Mouse (Mus musculus): ENCODE data around the gene Cby1. TPM values are rescaled to one million over a fixed set of nuclear protein-coding genes. Genes with fewer than 3 reads are reported as not detected.

The Cby1 gene
- total RNA-seq, 2 experiments from 2014 or later = 43.2 to 44.3 TPM

GRCm38 (mm10) chr15:79708229-79708822 lies 49.3 kb downstream of the Cby1 start:
- no peak for DNase-seq

- DNase-seq = no peak
These were observed 56.6 kb downstream of the Cby1 start for GRCm38 (mm10) chr15:79715646-79716045.

DNA sequence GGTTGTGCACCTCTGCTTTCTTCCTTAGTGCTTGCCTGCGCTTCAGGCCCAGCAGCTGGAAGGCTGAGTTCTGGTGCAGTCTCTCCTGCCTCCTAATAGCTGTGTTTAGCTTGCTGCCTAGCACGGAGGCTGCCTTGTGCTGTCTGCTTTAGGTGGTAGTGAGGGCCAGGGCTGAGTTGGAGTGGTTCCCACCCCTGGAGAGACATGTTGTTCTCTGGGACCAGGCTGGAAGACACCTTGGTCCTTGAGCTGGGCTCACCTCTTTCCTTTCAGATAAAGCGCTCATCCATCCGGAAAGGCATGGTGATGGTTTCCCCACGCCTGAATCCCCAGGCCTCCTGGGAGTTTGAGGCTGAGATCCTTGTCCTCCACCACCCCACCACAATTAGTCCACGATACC lies 57.7 kb downstream of the Cby1 start:
- DNase-seq = no peak

Other genes with a start within 250 kb of the Cby1 start
- 100 to 1,000 TPM; 111 to 120 TPM for gene Csnk1e, start 203.6 kb upstream of the Cby1 start, total RNA-seq (2021)
- gene Kcnj4, start 154.0 kb upstream of the Cby1 start, total RNA-seq (2021) = 10 to 100 TPM; 69.5 to 75.8 TPM
- gene Kdelr3, start 142.8 kb upstream of the Cby1 start, total RNA-seq (2021) = under 1 TPM in 1 of 2 experiments, not detected in 1; 0.32 TPM
- 100 to 1,000 TPM; 311 to 331 TPM for gene Ddx17, start 112.5 kb upstream of the Cby1 start, total RNA-seq (2021)
- gene Dmc1, start 54.1 kb upstream of the Cby1 start, total RNA-seq (2021) = 1 to 10 TPM; 1.1 to 2.2 TPM
- 10 to 100 TPM in 1 of 2 experiments, 1 to 10 TPM in 1; 9.7 to 16.0 TPM for gene Fam227a, start 243 bp upstream of the Cby1 start, total RNA-seq (2021)
- gene Tomm22, start 11.7 kb downstream of the Cby1 start, total RNA-seq (2021) = 100 to 1,000 TPM; 101 to 108 TPM
- gene Josd1, start 28.7 kb downstream of the Cby1 start, total RNA-seq (2021) = 10 to 100 TPM; 48.4 to 50.1 TPM
- 10 to 100 TPM; 48.6 to 51.6 TPM for gene Gtpbp1, start 31.6 kb downstream of the Cby1 start, total RNA-seq (2021)
- gene Sun2, start 83.3 kb downstream of the Cby1 start, total RNA-seq (2021) = 10 to 100 TPM; 25.3 to 31.9 TPM
- gene Dnal4, start 118.7 kb downstream of the Cby1 start, total RNA-seq (2021) = 10 to 100 TPM; 52.4 to 53.3 TPM
- 100 to 1,000 TPM; 729 to 800 TPM for gene Nptxr, start 145.6 kb downstream of the Cby1 start, total RNA-seq (2021)
- 10 to 100 TPM in 1 of 2 experiments, 1 to 10 TPM in 1; 5.8 to 10.8 TPM for gene Npcd, start 175.0 kb downstream of the Cby1 start, total RNA-seq (2021)
- gene Cbx6, start 175.5 kb downstream of the Cby1 start, total RNA-seq (2021) = 100 to 1,000 TPM; 335 to 366 TPM
- gene Apobec3, start 232.5 kb downstream of the Cby1 start, total RNA-seq (2021) = 1 to 10 TPM; 3.9 to 6.7 TPM

All from layer of hippocampus, postnatal 36 days (tissue).